Mouse (Mus musculus) CH12.LX (cell line): Measurements from ENCODE around the gene Tenm1. TPM values are rescaled to one million over a fixed set of nuclear protein-coding genes. Genes with fewer than 3 reads are reported as not detected.

Source experiments
- DNase-seq: peaks from one replicate; pipeline ENCODE4 v3.0.0-alpha.2; 2013; ENCODE audit errors: extremely low read depth
- H3K27ac ChIP-seq: 2 replicates; pipeline ENCODE4 v1.5.1; 2012; ENCODE audit warnings: low read depth, mild to moderate bottlenecking, control low read depth, moderate library complexity; ENCODE audit not compliant: insufficient read depth
- H3K27me3 ChIP-seq: replicated peaks from 2 replicates; pipeline ENCODE3; 2012; ENCODE audit warnings: inconsistent platforms
- H3K36me3 ChIP-seq, 2 experiments: replicated peaks in 1 of 2; 2 replicates each; pipeline versions ENCODE3 to v1.6.1; 2012; ENCODE audit warnings: inconsistent platforms in 1 of 2, low read length in 1 of 2, mild to moderate bottlenecking in 1 of 2, mixed read lengths in 1 of 2, moderate library complexity in 1 of 2; ENCODE audit not compliant: control insufficient read depth in 1 of 2, insufficient read depth in 1 of 2
- H3K4me1 ChIP-seq, 2 experiments: 2 replicates each; pipeline ENCODE4 v1.6.1; 2012; ENCODE audit warnings: inconsistent platforms in 1 of 2, moderate library complexity in 1 of 2; ENCODE audit not compliant: insufficient read depth in 2 of 2, control insufficient read depth in 1 of 2
- H3K4me2 ChIP-seq: 2 replicates; pipeline ENCODE4 v1.6.1; 2012; ENCODE audit warnings: low read depth, mild to moderate bottlenecking, control low read depth; ENCODE audit not compliant: poor library complexity, insufficient read depth, severe bottlenecking
- H3K4me3 ChIP-seq, 3 experiments: fragments of 150-350 bp in 1 of 3; sonication (generic) in 1 of 3; replicated peaks in 1 of 3; 2 replicates each; pipeline versions ENCODE3 to v1.5.1; 2011 to 2012; ENCODE audit warnings: low read depth in 2 of 3, low read length in 2 of 3, mild to moderate bottlenecking in 2 of 3, moderate library complexity in 2 of 3, control low read depth in 1 of 3, improper control_type of control experiment in 1 of 3, inconsistent platforms in 1 of 3, mixed read lengths in 1 of 3; ENCODE audit not compliant: poor library complexity in 1 of 3
- H3K79me2 ChIP-seq: replicated peaks from 2 replicates; pipeline ENCODE4 v1.6.1; 2012; ENCODE audit warnings: mild to moderate bottlenecking, moderate library complexity; ENCODE audit not compliant: control insufficient read depth, poor library complexity, insufficient read depth, severe bottlenecking; ENCODE audit errors: extremely low read depth
- H3K9ac ChIP-seq: 2 replicates; pipeline ENCODE4 v1.6.1; 2012; ENCODE audit warnings: low read depth, mild to moderate bottlenecking, control low read depth, moderate library complexity; ENCODE audit not compliant: insufficient read depth
- H3K9me3 ChIP-seq: replicated peaks from 2 replicates; pipeline ENCODE3; 2012; ENCODE audit warnings: low read length, inconsistent platforms, mixed read lengths
- BHLHE40 ChIP-seq: IDR thresholded peaks from 2 replicates; pipeline ENCODE4 v1.6.1; 2011; ENCODE audit warnings: mild to moderate bottlenecking, low read depth, low read length, improper control_type of control experiment
- CHD1 ChIP-seq: IDR thresholded peaks from 2 replicates; pipeline ENCODE4 v1.6.1; 2012; ENCODE audit warnings: low read depth, low read length, improper control_type of control experiment, inconsistent platforms
- CHD2 ChIP-seq: IDR thresholded peaks from 2 replicates; pipeline ENCODE4 v1.6.1; 2011; ENCODE audit warnings: low read length, improper control_type of control experiment
- CTCF ChIP-seq, 2 experiments: IDR thresholded peaks in 1 of 2; conservative IDR thresholded peaks in 1 of 2; 2 replicates each; pipeline ENCODE4 v1.5.1; 2011 to 2012; ENCODE audit warnings: low read depth in 2 of 2, low read length in 2 of 2, improper control_type of control experiment in 1 of 2, inconsistent platforms in 1 of 2, mild to moderate bottlenecking in 1 of 2, moderate library complexity in 1 of 2
- E2F4 ChIP-seq: IDR thresholded peaks from 2 replicates; pipeline ENCODE4 v1.6.1; 2011; ENCODE audit warnings: low read depth, low read length, improper control_type of control experiment; ENCODE audit not compliant: insufficient replicate concordance
- EP300 ChIP-seq: IDR thresholded peaks from 2 replicates; pipeline ENCODE4 v1.6.1; 2011; ENCODE audit warnings: low read length, improper control_type of control experiment
- ETS1 ChIP-seq: conservative IDR thresholded peaks from 2 replicates; pipeline ENCODE4 v1.6.1; 2012; ENCODE audit warnings: low read depth, mild to moderate bottlenecking, inconsistent platforms, low read length, improper control_type of control experiment, moderate library complexity
- GABPA ChIP-seq: IDR thresholded peaks from 2 replicates; pipeline ENCODE4 v1.6.1; 2012; ENCODE audit warnings: low read depth, low read length, improper control_type of control experiment, inconsistent platforms; ENCODE audit not compliant: insufficient replicate concordance
- HCFC1 ChIP-seq: IDR thresholded peaks from 2 replicates; pipeline ENCODE4 v1.6.1; 2012; ENCODE audit warnings: low read depth, mild to moderate bottlenecking, inconsistent platforms, low read length, improper control_type of control experiment
- IRF4 ChIP-seq: IDR thresholded peaks from 2 replicates; pipeline ENCODE4 v1.6.1; 2014; ENCODE audit warnings: low read depth, mild to moderate bottlenecking, inconsistent platforms, low read length, improper control_type of control experiment
- JUN ChIP-seq: IDR thresholded peaks from 2 replicates; pipeline ENCODE4 v1.6.1; 2011; ENCODE audit warnings: low read depth, mild to moderate bottlenecking, low read length, improper control_type of control experiment, moderate library complexity; ENCODE audit not compliant: insufficient read depth
- KAT2A ChIP-seq: IDR thresholded peaks from 2 replicates; pipeline ENCODE4 v1.6.1; 2012; ENCODE audit warnings: low read length, improper control_type of control experiment, inconsistent platforms; ENCODE audit not compliant: insufficient replicate concordance
- MAFK ChIP-seq: IDR thresholded peaks from 2 replicates; pipeline ENCODE4 v1.6.1; 2011; ENCODE audit warnings: low read length, improper control_type of control experiment; ENCODE audit not compliant: insufficient replicate concordance
- MEF2A ChIP-seq: IDR thresholded peaks from 2 replicates; pipeline ENCODE4 v1.6.1; 2014; ENCODE audit warnings: low read depth, mild to moderate bottlenecking, inconsistent platforms, low read length, improper control_type of control experiment, borderline replicate concordance
- MYC ChIP-seq: IDR thresholded peaks from 2 replicates; pipeline ENCODE4 v1.6.1; 2011; ENCODE audit warnings: low read depth, mild to moderate bottlenecking, improper control_type of control experiment, low read length
- NELFE ChIP-seq: IDR thresholded peaks from 2 replicates; pipeline ENCODE4 v1.6.1; 2011; ENCODE audit warnings: low read depth, low read length, improper control_type of control experiment
- POLR2A ChIP-seq: IDR thresholded peaks from 2 replicates; pipeline ENCODE4 v1.6.1; 2011; ENCODE audit warnings: low read depth, mild to moderate bottlenecking, improper control_type of control experiment, low read length
- RAD21 ChIP-seq: IDR thresholded peaks from 2 replicates; pipeline ENCODE4 v1.6.1; 2011; ENCODE audit warnings: low read depth, mild to moderate bottlenecking, low read length, improper control_type of control experiment, moderate library complexity
- RCOR1 ChIP-seq: conservative IDR thresholded peaks from 2 replicates; pipeline ENCODE4 v1.6.1; 2012; ENCODE audit warnings: low read depth, mild to moderate bottlenecking, inconsistent platforms, low read length, improper control_type of control experiment
- SMC3 ChIP-seq: IDR thresholded peaks from 2 replicates; pipeline ENCODE4 v1.6.1; 2011; ENCODE audit warnings: low read depth, low read length, improper control_type of control experiment
- TBP ChIP-seq: conservative IDR thresholded peaks from 2 replicates; pipeline ENCODE4 v1.6.1; 2011; ENCODE audit warnings: low read depth, low read length, improper control_type of control experiment
- TCF12 ChIP-seq: IDR thresholded peaks from 2 replicates; pipeline ENCODE4 v1.6.1; 2014; ENCODE audit warnings: low read depth, mild to moderate bottlenecking, inconsistent platforms, low read length, improper control_type of control experiment
- USF1 ChIP-seq: IDR thresholded peaks from 2 replicates; pipeline ENCODE4 v1.6.1; 2014; ENCODE audit warnings: low read depth, mild to moderate bottlenecking, inconsistent platforms, low read length, improper control_type of control experiment
- ZMIZ1 ChIP-seq: IDR thresholded peaks from 2 replicates; pipeline ENCODE4 v1.6.1; 2012; ENCODE audit warnings: low read depth, mild to moderate bottlenecking, inconsistent platforms, low read length, improper control_type of control experiment
- ZNF384 ChIP-seq: IDR thresholded peaks from 2 replicates; pipeline ENCODE4 v1.6.1; 2012; ENCODE audit warnings: low read depth, low read length, improper control_type of control experiment, inconsistent platforms
- dilution Hi-C: fragments of 300-500 bp; cut with MboI; formaldehyde crosslinking; loops from 2 replicates; pipeline ENCODE4 v1.14.3; 2020; ENCODE audit warnings: low sequenced_read_pairs; ENCODE audit not compliant: extremely low pct_unique_long_range_greater_than_20kb, extremely low pct_ligation_motif_present
- in situ Hi-C: fragments of 300-500 bp; cut with MboI; formaldehyde crosslinking; loops from 3 replicates; pipeline ENCODE4 v1.14.3; 2019; ENCODE audit warnings: low sequenced_read_pairs, low pct_ligation_motif_present, low pct_unique_long_range_greater_than_20kb, mixed read lengths
- polyA plus RNA-seq: library from polyadenylated mRNA; unstranded; fragments of >175 nt; gene quantifications from 2 replicates; pipeline ENCODE4 v1.2.1, GENCODE M21; 2012; ENCODE audit warnings: low read depth; ENCODE audit not compliant: insufficient read length
- total RNA-seq, 2 experiments: library from RNA; depleted of rRNA; stranded (reverse); fragments of 300-350 nt in 1 of 2; fragments of >200 nt in 1 of 2; gene quantifications; 2 replicates each; pipeline ENCODE4 v1.2.3; 2012 to 2014

Gene Tenm1
- total and polyA plus RNA-seq, 3 experiments, result 0.20 TPM; not detected in 2

DNA sequence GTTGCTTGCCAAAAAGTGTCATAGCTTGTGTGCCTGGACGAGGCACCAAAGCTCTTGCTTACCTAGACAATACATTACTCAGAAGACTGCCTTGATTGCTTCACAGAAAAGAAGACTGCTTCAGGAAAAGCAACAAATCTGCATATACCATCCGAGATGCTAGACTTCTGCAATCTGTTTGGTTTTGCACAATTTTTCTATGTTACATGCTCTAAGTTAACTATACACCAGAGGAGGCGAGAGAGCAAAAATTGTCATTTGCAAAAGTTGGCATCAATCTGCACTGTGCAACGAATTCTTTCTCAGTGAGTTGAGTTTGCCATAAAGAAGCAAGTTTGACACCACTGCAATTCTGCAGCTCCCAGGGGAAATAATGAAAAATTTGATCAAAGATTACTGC lies 193.1 kb downstream of the Tenm1 start:
- no peak overlapping the region for H3K4me3 ChIP-seq
- dilution Hi-C loops (no loop called here), in situ Hi-C loops (no loop called here)
- no peak for TF ChIP-seq MEF2A
- no peak for TF ChIP-seq ZNF384
- TF ChIP-seq JUN, result no peak
- TF ChIP-seq KAT2A, result no peak
- TF ChIP-seq POLR2A, result no peak
- TF ChIP-seq ZMIZ1, result no peak
- no peak for TF ChIP-seq HCFC1
- no peak for TF ChIP-seq SMC3
- TF ChIP-seq MYC, result no peak
- TF ChIP-seq E2F4, result no peak
- TF ChIP-seq TBP, result no peak
- TF ChIP-seq CHD2, result no peak
- TF ChIP-seq CHD1, result no peak
- TF ChIP-seq RAD21, result no peak
- TF ChIP-seq NELFE, result no peak
- no peak for TF ChIP-seq GABPA
- no peak for TF ChIP-seq USF1
- no peak for TF ChIP-seq RCOR1
- H3K9me3 ChIP-seq, result no peaks in the 10 kb centered on the region
- no peaks in the 10 kb centered on the region for H3K27me3 ChIP-seq
- H3K4me2 ChIP-seq, result no peak overlapping the region
- no peak overlapping the region for H3K27ac ChIP-seq
- no peak overlapping the region for H3K9ac ChIP-seq
- H3K36me3 ChIP-seq, result no peaks in the 10 kb centered on the region
- no peaks in the 10 kb centered on the region for H3K79me2 ChIP-seq
- no peak for DNase-seq
- H3K4me1 ChIP-seq, result no peaks in the 10 kb centered on the region

DNA sequence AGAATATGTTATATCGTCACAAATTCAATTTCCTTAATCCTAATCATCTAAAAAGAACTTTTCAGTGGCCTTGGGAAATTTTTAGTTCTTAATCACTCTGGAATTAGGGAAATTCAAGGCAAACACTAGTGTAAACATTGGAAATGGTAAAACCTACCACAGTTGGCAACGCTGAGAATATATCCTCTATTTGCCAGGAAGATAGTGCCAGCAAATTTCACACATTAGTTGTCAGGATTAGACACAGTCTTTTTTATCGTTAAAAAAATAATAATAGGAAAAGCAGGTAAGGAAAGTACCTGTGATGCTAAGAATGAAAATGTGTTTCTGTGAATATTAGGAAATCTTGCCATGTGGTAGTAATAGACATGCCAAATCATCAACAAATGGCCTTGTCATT lies 223.9 kb downstream of the Tenm1 start:
- no peak overlapping the region for H3K27ac ChIP-seq
- dilution Hi-C loops, result no loop called here
- TF ChIP-seq MEF2A (no peak), TCF12 (no peak), JUN (no peak), MAFK (no peak), E2F4 (no peak), IRF4 (no peak), RAD21 (no peak), ETS1 (no peak), CTCF (conservative IDR thresholded peaks at IDR 0.05 in 1 of 2, IDR thresholded peaks at IDR 0.05 in 1 of 2; ENCODE audit: low read depth in 2 of 2, low read length in 2 of 2) (no peak), TBP (no peak), MYC (no peak), BHLHE40 (no peak), HCFC1 (no peak), EP300 (no peak)

More for the DNA sequence above, 223.9 kb downstream of the Tenm1 start:
- no peak overlapping the region for H3K4me2 ChIP-seq
- no peaks in the 10 kb centered on the region for H3K9me3 ChIP-seq
- H3K4me3 ChIP-seq, result no peak overlapping the region
- DNase-seq, result no peak
- H3K79me2 ChIP-seq, result no peaks in the 10 kb centered on the region
- no peaks in the 10 kb centered on the region for H3K27me3 ChIP-seq
- no peaks in the 10 kb centered on the region for H3K36me3 ChIP-seq
- in situ Hi-C loops, result no loop called here
- no peaks in the 10 kb centered on the region for H3K4me1 ChIP-seq
- no peak overlapping the region for H3K9ac ChIP-seq
